Mouse (Mus musculus): Measurements from ENCODE around the gene Dnaaf1. TPM values are rescaled to one million over a fixed set of nuclear protein-coding genes. Genes with fewer than 3 reads are reported as not detected.

Gene Dnaaf1
- polyA plus RNA-seq, 1 experiment, result 0.70 TPM

DNA sequence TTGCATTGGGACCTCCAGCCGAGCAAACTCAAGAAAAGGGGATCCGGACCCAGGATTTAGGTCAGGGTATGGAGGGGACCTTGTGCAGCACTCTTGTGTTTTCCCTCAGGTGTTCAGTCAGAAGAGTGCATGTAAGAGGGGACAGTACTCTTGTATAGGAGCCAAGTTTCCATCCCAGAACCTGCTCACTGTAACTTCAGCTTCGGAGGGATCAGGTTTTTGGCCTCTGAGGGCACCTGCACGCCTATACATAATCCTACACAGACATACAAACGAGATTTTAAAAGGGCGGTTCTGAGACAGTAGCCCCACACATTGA, 15.7 kb upstream of the Dnaaf1 start:
- 86% methylated on average over 6 of the region's 6 CpGs for WGBS
- no peaks in the 10 kb centered on the region; the same call in 1 of the 2 replicates for H3K4me1 ChIP-seq (ENCODE audit: control insufficient read depth, insufficient read depth, low read length)
- H3K4me3 ChIP-seq (replicated peaks; ENCODE audit: control insufficient read depth, low read depth, low read length), result no peak overlapping the region
- no peak for TF ChIP-seq CTCF (IDR thresholded peaks at IDR 0.05; ENCODE audit: control insufficient read depth, insufficient read depth, low read length)
- H3K27ac ChIP-seq (ENCODE audit: control insufficient read depth, insufficient read depth, low read depth, low read length, poor library complexity), result no peak overlapping the region

DNA sequence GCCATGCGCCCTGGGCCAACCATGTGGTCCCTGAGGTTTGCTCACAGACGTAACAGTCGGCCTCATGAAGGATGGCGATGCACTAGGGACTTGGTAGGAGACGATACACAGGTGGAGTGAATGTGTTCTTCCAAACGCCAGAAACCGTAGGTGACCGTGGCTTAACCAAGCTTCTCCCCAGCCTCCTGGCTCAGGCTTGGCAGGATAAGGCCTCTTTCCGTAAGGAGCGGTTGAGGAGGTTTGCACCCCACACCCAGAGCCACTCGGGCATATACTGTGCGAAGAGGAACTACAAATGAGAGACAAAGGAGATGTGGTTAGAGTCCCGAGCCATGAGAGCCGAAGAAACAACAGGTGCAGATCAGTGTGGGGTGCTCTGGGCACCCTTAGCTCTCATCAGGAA, 11.2 kb upstream of the Dnaaf1 start:
- Histone ChIP-seq H3K27ac (ENCODE audit: control insufficient read depth, insufficient read depth, low read depth, low read length, poor library complexity) (peak overlapping the region; percentile 79), H3K4me1 (ENCODE audit: control insufficient read depth, insufficient read depth, low read length) (no peaks in the 10 kb centered on the region; the same call in 1 of the 2 replicates), H3K4me3 (replicated peaks; ENCODE audit: control insufficient read depth, low read depth, low read length) (no peak overlapping the region)
- TF ChIP-seq POLR2A (IDR thresholded peaks at IDR 0.05; ENCODE audit: borderline replicate concordance, control insufficient read depth, low read depth, low read length), result no peak
- 77% methylated on average over 14 of the region's 14 CpGs for WGBS

DNA sequence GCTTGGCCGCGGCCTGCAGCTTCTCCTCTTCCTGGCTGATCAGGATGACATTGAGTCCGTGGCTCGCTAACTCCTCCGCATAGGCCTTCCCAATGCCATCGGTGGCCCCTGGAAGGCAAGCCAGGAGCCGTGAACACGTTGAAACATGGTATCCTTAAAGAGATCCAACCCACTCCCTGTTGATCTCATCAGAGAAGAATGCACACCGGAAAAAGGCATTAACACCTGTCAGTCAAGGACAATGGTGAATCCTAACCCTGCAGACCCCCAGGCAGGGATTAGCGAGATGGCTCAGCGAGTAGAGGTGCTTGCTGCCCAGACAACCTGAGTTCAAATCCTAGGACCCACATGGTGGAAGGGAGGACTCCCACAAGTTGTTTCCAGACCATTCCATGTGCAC, 8.7 kb upstream of the Dnaaf1 start:
- TF ChIP-seq POLR2A (IDR thresholded peaks at IDR 0.05; ENCODE audit: borderline replicate concordance, control insufficient read depth, low read depth, low read length) (no peak), CTCF (IDR thresholded peaks at IDR 0.05; ENCODE audit: control insufficient read depth, insufficient read depth, low read length) (no peak)

DNA sequence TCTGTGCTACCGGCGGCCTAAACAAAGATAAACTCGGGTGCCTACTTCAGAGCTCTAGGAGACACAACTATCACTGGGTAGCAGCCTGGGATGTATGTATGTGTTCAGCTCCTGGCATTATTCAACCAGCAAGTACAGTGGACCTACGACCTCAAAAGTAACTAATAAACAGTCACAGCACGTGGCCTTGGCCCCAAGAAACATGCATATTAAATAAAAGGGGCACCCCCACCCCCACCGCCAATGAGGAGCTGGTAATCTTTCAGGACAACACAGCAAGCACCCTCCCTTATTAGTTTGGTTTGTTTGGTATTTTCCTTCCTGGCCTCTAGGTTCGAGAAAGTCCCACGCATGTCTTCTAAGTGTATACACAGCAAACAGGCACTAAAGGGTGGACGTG, 6.8 kb upstream of the Dnaaf1 start:
- Histone ChIP-seq H3K27ac (ENCODE audit: control insufficient read depth, insufficient read depth, low read depth, low read length, poor library complexity) (no peak overlapping the region), H3K4me1 (ENCODE audit: control insufficient read depth, insufficient read depth, low read length) (peaks cover 2% of the 10 kb centered on the region), H3K4me3 (replicated peaks; ENCODE audit: control insufficient read depth, low read depth, low read length) (no peak overlapping the region)
- TF ChIP-seq CTCF (IDR thresholded peaks at IDR 0.05; ENCODE audit: control insufficient read depth, insufficient read depth, low read length) (no peak), POLR2A (IDR thresholded peaks at IDR 0.05; ENCODE audit: borderline replicate concordance, control insufficient read depth, low read depth, low read length) (no peak)
- WGBS, result 86% methylated on average over 9 of the region's 9 CpGs

More for the DNA sequence above, 8.7 kb upstream of the Dnaaf1 start:
- H3K27ac ChIP-seq (ENCODE audit: control insufficient read depth, insufficient read depth, low read depth, low read length, poor library complexity), result no peak overlapping the region
- WGBS, result 91% methylated on average over 11 of the region's 11 CpGs
- H3K4me3 ChIP-seq (replicated peaks; ENCODE audit: control insufficient read depth, low read depth, low read length), result no peak overlapping the region
- H3K4me1 ChIP-seq (ENCODE audit: control insufficient read depth, insufficient read depth, low read length), result no peaks in the 10 kb centered on the region; the same call in 1 of the 2 replicates

DNA sequence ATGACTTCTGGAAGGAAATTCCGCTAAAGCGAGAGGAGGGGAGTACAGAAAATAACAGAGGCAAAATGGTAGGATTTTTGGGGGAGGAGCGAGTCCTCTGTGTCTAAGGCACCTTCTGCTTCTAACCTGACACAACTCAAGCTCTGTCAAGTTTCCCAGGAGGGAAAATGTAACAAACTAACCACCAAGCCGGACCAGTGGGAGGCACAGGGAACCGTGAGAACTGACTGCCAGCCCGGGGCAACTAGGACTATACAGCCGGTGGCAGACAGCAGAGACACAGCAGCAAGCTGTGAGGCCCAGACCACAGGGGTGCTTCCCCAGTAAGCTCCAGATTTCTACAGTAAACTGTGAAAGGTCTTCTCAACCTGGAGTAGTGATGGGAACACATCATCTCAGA, 6.1 kb upstream of the Dnaaf1 start:
- Histone ChIP-seq H3K4me3 (replicated peaks; ENCODE audit: control insufficient read depth, low read depth, low read length) (no peak overlapping the region), H3K27ac (ENCODE audit: control insufficient read depth, insufficient read depth, low read depth, low read length, poor library complexity) (no peak overlapping the region), H3K4me1 (ENCODE audit: control insufficient read depth, insufficient read depth, low read length) (peaks cover 2% of the 10 kb centered on the region)
- 85% methylated on average over 7 of the region's 7 CpGs for WGBS
- TF ChIP-seq CTCF (IDR thresholded peaks at IDR 0.05; ENCODE audit: control insufficient read depth, insufficient read depth, low read length) (no peak), POLR2A (IDR thresholded peaks at IDR 0.05; ENCODE audit: borderline replicate concordance, control insufficient read depth, low read depth, low read length) (no peak)

DNA sequence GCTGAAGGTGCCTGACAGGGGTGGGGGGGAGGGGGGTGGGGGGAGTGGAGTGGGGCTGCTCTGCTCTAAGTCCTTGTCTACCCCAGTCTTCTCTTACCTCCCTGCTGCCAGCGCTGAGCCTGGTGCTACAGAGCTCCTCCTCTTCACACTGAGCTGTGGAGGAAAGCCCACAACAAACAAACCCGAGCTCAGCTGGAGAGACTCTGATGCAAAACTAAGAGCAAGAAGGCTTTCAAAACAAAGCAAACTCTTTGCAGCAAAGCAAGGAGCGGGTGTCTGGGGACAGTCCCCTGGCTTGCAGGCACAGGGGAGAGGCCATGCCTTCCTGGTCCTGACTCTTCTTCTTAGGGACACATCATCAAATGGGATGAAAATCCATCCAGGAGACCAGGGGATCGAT, 5.2 kb upstream of the Dnaaf1 start:
- Histone ChIP-seq H3K27ac (ENCODE audit: control insufficient read depth, insufficient read depth, low read depth, low read length, poor library complexity) (no peak overlapping the region), H3K4me3 (replicated peaks; ENCODE audit: control insufficient read depth, low read depth, low read length) (no peak overlapping the region), H3K4me1 (ENCODE audit: control insufficient read depth, insufficient read depth, low read length) (peaks cover 2% of the 10 kb centered on the region)
- 73% methylated on average over 4 of the region's 4 CpGs for WGBS
- no peak for TF ChIP-seq CTCF (IDR thresholded peaks at IDR 0.05; ENCODE audit: control insufficient read depth, insufficient read depth, low read length)
- TF ChIP-seq POLR2A (IDR thresholded peaks at IDR 0.05; ENCODE audit: borderline replicate concordance, control insufficient read depth, low read depth, low read length), result no peak

DNA sequence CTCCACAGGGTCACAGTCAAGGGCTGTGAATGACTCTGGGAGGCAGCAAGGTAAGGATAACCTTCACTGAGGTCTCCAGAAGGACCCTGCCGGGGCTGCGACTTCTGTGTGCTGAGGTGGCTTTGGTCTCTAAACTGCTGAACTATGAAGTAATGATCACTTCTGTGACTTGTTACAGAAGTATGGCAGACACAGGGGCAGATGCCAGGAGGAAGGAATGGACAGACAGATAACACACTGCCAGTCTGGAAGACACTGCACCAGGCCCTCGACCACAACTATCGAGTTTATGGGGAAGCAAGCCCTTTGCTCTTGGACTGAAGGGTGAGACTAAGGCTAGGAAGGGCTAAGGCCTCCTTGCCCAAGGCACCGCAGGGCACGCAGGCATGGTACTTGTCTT, 3.9 kb upstream of the Dnaaf1 start:
- no peak for TF ChIP-seq POLR2A (IDR thresholded peaks at IDR 0.05; ENCODE audit: borderline replicate concordance, control insufficient read depth, low read depth, low read length)
- no peak for TF ChIP-seq CTCF (IDR thresholded peaks at IDR 0.05; ENCODE audit: control insufficient read depth, insufficient read depth, low read length)
- Histone ChIP-seq H3K27ac (ENCODE audit: control insufficient read depth, insufficient read depth, low read depth, low read length, poor library complexity) (peak overlapping the region; percentile 50; the same call in 1 of the 2 replicates), H3K4me1 (ENCODE audit: control insufficient read depth, insufficient read depth, low read length) (peaks cover 3% of the 10 kb centered on the region), H3K4me3 (replicated peaks; ENCODE audit: control insufficient read depth, low read depth, low read length) (no peak overlapping the region)
- 55% methylated on average over 6 of the region's 6 CpGs for WGBS

DNA sequence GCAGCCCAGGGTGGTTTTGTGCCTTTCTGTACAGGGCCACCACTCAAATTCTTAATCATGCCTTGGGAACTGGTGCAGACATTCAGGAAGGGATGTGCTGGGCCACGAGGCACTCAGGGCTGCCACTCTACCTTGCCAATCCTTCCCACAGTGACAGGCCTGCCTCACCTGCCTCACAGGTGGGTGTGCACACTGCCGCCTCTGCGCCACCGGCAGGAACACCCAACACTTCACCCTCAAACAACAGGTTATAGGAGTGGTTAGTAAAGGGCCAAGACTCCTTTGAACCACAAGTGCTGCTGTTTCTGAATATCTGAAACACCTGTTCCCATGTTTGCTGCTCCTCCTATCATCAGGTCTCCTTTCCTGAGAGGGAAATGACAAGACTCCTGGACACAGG, 2.6 kb upstream of the Dnaaf1 start:
- 78% methylated on average over 4 of the region's 4 CpGs for WGBS
- TF ChIP-seq CTCF (IDR thresholded peaks at IDR 0.05; ENCODE audit: control insufficient read depth, insufficient read depth, low read length), result no peak
- no peak for TF ChIP-seq POLR2A (IDR thresholded peaks at IDR 0.05; ENCODE audit: borderline replicate concordance, control insufficient read depth, low read depth, low read length)
- H3K4me1 ChIP-seq (ENCODE audit: control insufficient read depth, insufficient read depth, low read length), result peaks cover 3% of the 10 kb centered on the region
- H3K4me3 ChIP-seq (replicated peaks; ENCODE audit: control insufficient read depth, low read depth, low read length), result no peak overlapping the region
- H3K27ac ChIP-seq (ENCODE audit: control insufficient read depth, insufficient read depth, low read depth, low read length, poor library complexity), result no peak overlapping the region

DNA sequence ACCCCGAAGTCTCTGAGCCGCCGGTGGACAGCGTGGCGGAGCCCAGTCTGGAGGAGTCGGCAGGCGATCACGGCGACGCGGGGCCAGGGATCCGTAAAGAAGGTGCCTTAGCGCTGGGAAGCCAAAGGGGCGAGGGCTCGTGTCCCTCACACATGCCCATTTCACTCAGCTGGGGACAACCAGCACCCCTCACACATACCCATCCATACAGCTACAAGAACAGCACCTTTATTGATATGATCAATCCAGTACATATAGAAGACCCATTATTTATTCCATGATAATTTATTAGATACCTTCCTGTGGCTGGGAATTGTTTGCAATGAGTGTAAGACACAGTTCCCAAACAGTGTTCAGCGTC, 311 bp downstream of the Dnaaf1 start:
- Histone ChIP-seq H3K4me1 (ENCODE audit: control insufficient read depth, insufficient read depth, low read length) (peaks cover 3% of the 10 kb centered on the region), H3K4me3 (replicated peaks; ENCODE audit: control insufficient read depth, low read depth, low read length) (peak overlapping the region; percentile 80), H3K27ac (ENCODE audit: control insufficient read depth, insufficient read depth, low read depth, low read length, poor library complexity) (no peak overlapping the region)
- TF ChIP-seq CTCF (IDR thresholded peaks at IDR 0.05; ENCODE audit: control insufficient read depth, insufficient read depth, low read length) (no peak), POLR2A (IDR thresholded peaks at IDR 0.05; ENCODE audit: borderline replicate concordance, control insufficient read depth, low read depth, low read length) (no peak)
- 2% methylated on average over 16 of the region's 16 CpGs for WGBS

All from bone marrow, adult 2 months (tissue).